Mouse (Mus musculus) liver, postnatal 0 days (tissue): Measurements from ENCODE around the gene Dcaf1.
A peak's percentile ranks its signal among the peaks of the same experiment; 100 is the strongest.

Experiments
- CTCF ChIP-seq: sonication (generic); IDR thresholded peaks from 2 replicates; pipeline ENCODE4 v1.5.1; 2016; ENCODE audit warnings: antibody characterized with exemption, low read depth
- EP300 ChIP-seq: IDR thresholded peaks from 2 replicates; pipeline ENCODE4 v1.6.1; 2016; ENCODE audit warnings: antibody characterized with exemption, low read depth, mild to moderate bottlenecking

- TF ChIP-seq CTCF (peak; percentile 50), EP300 (no peak)
These were observed 18.9 kb downstream of the Dcaf1 start for GRCm38 (mm10) chr9:106840569-106840968.
